Mouse (Mus musculus): Measurements from ENCODE around the gene Pitpnm3.

The Pitpnm3 gene

GRCm38 (mm10) chr11:72014674-72015073 is 120.9 kb downstream of the Pitpnm3 start:
- DNase-seq, result no peak

- no peak for DNase-seq
These were observed 123.6 kb downstream of the Pitpnm3 start for GRCm38 (mm10) chr11:72011955-72012354.

GRCm38 (mm10) chr11:72010940-72011722 is 124.4 kb downstream of the Pitpnm3 start:
- DNase-seq, result no peak

GRCm38 (mm10) chr11:72010367-72010766 is 125.2 kb downstream of the Pitpnm3 start:
- no peak for DNase-seq

- DNase-seq, result no peak
These were observed 130.0 kb downstream of the Pitpnm3 start for GRCm38 (mm10) chr11:72005547-72005946.

GRCm38 (mm10) chr11:72003171-72003570 is 132.4 kb downstream of the Pitpnm3 start:
- no peak for DNase-seq

GRCm38 (mm10) chr11:72002138-72002853 is 133.3 kb downstream of the Pitpnm3 start:
- DNase-seq, result peak; percentile 55

GRCm38 (mm10) chr11:72000194-72000593 is 135.4 kb downstream of the Pitpnm3 start:
- DNase-seq, result no peak

All from lung, postnatal 14 days (tissue).